Mouse (Mus musculus) heart, embryonic 16.5 days (tissue): ENCODE measurements around the gene Sipa1l1. TPM values are rescaled to one million over a fixed set of nuclear protein-coding genes. Genes with fewer than 3 reads are reported as not detected.
A peak's percentile ranks its signal among the peaks of the same experiment; 100 is the strongest.

Source experiments
- ATAC-seq: fragments of 200-750 bp; cut with Nextera tagmentation; replicated peaks from 2 replicates; pipeline ENCODE4 v1.8.0; 2017; ENCODE audit warnings: moderate number of reproducible peaks; ENCODE audit not compliant: insufficient read depth, low FRiP score; ENCODE audit errors: extremely low read depth
- H3K27ac ChIP-seq: fragments of 300-500 bp; sonication (generic); 2 replicates; pipeline ENCODE4 v1.5.1; 2014; ENCODE audit warnings: mild to moderate bottlenecking, low read length, control low read depth, moderate library complexity
- H3K27me3 ChIP-seq: fragments of 300-500 bp; sonication (generic); 2 replicates; pipeline ENCODE4 v1.6.1; 2014; ENCODE audit warnings: low read length, mixed read lengths; ENCODE audit not compliant: control insufficient read depth, insufficient read depth
- H3K36me3 ChIP-seq: fragments of 300-500 bp; sonication (generic); 2 replicates; pipeline ENCODE4 v1.6.1; 2014; ENCODE audit not compliant: control insufficient read depth, insufficient read depth
- H3K4me1 ChIP-seq: fragments of 300-500 bp; sonication (generic); 2 replicates; pipeline ENCODE4 v1.6.1; 2014; ENCODE audit warnings: low read length, mixed read lengths; ENCODE audit not compliant: control insufficient read depth, insufficient read depth
- H3K4me2 ChIP-seq: fragments of 300-500 bp; sonication (generic); 2 replicates; pipeline ENCODE4 v1.6.1; 2014; ENCODE audit warnings: low read depth, mild to moderate bottlenecking, control low read depth, low read length
- H3K4me3 ChIP-seq: fragments of 300-500 bp; sonication (generic); 2 replicates; pipeline ENCODE4 v1.5.1; 2014; ENCODE audit warnings: mild to moderate bottlenecking, control low read depth, low read length
- H3K9ac ChIP-seq: fragments of 300-500 bp; sonication (generic); 2 replicates; pipeline ENCODE4 v1.6.1; 2014; ENCODE audit warnings: low read length, control low read depth
- H3K9me3 ChIP-seq: fragments of 300-500 bp; sonication (generic); replicated peaks from 2 replicates; pipeline ENCODE4 v1.6.1; 2016; ENCODE audit warnings: low read length; ENCODE audit not compliant: control insufficient read depth
- WGBS: fragments of 180-500 bp; shearing (Covaris S2); extraction: QIAGEN DNeasy Blood & Tissue Kit; methylation state at CpG from one replicate; pipeline ENCODE4 v1.1.7; 2014; 5-methylcytosine and 5-hydroxymethylcytosine counted together
- polyA plus RNA-seq: library from polyadenylated mRNA; unstranded; fragments of >200 nt; fragmentation: Nextera tagmentation; extraction: Ambion mirVana; gene quantifications from 2 replicates; pipeline ENCODE4 v1.2.1, GENCODE M21; 2015

Sipa1l1 gene
- polyA plus RNA-seq, 1 experiment from 2014 or later, result 19.8 TPM

- Histone ChIP-seq H3K9ac (no peak overlapping the region), H3K4me2 (no peak overlapping the region), H3K4me3 (no peak overlapping the region), H3K27ac (0 out of 2 replicates have a peak overlapping the region, but pooled peaks have one; percentile 5), H3K9me3 (no peaks in the 10 kb centered on the region), H3K36me3 (no peaks in the 10 kb centered on the region), H3K27me3 (no peaks in the 10 kb centered on the region), H3K4me1 (peaks cover 17% of the 10 kb centered on the region)
- no peak for ATAC-seq
- 90% methylated on average over 2 of the region's 2 CpGs for WGBS
Measured at GRCm38 (mm10) chr12:82285018-82285417, 115.9 kb downstream of the Sipa1l1 start.

- ATAC-seq, result no peak
- peak overlapping the region; percentile 36 for H3K27ac ChIP-seq
- H3K4me2 ChIP-seq, result peak overlapping the region; percentile 14; the same call in 1 of the 2 replicates
- WGBS, result 27% methylated on average over 6 of the region's 6 CpGs
- no peaks in the 10 kb centered on the region for H3K27me3 ChIP-seq
- H3K9me3 ChIP-seq, result no peaks in the 10 kb centered on the region
- no peak overlapping the region for H3K4me3 ChIP-seq
- peaks cover 17% of the 10 kb centered on the region for H3K4me1 ChIP-seq
- H3K9ac ChIP-seq, result no peak overlapping the region
- no peaks in the 10 kb centered on the region for H3K36me3 ChIP-seq
Measured at GRCm38 (mm10) chr12:82286068-82286467, 116.9 kb downstream of the Sipa1l1 start.

GRCm38 (mm10) chr12:82286804-82287203, 117.7 kb downstream of the Sipa1l1 start:
- peak; percentile 56 for ATAC-seq
- WGBS, result 44% methylated on average over 5 of the region's 5 CpGs
- H3K36me3 ChIP-seq, result no peaks in the 10 kb centered on the region
- H3K4me2 ChIP-seq, result no peak overlapping the region
- H3K4me3 ChIP-seq, result no peak overlapping the region
- H3K4me1 ChIP-seq, result peaks cover 17% of the 10 kb centered on the region
- H3K9ac ChIP-seq, result no peak overlapping the region
- H3K9me3 ChIP-seq, result no peaks in the 10 kb centered on the region
- H3K27ac ChIP-seq, result no peak overlapping the region
- no peaks in the 10 kb centered on the region for H3K27me3 ChIP-seq

- ATAC-seq, result no peak
- Histone ChIP-seq H3K4me2 (no peak overlapping the region), H3K27me3 (no peaks in the 10 kb centered on the region), H3K9ac (no peak overlapping the region), H3K9me3 (no peaks in the 10 kb centered on the region; the same call in 1 of the 2 replicates), H3K36me3 (peaks cover 4% of the 10 kb centered on the region; the same call in 1 of the 2 replicates), H3K4me1 (peaks cover 8% of the 10 kb centered on the region; the same call in 1 of the 2 replicates), H3K27ac (no peak overlapping the region), H3K4me3 (no peak overlapping the region)
- WGBS, result 78% methylated on average over 7 of the region's 7 CpGs
Measured at GRCm38 (mm10) chr12:82293545-82294247, 124.6 kb downstream of the Sipa1l1 start.

GRCm38 (mm10) chr12:82294906-82295887, 126.1 kb downstream of the Sipa1l1 start:
- peaks cover 5% of the 10 kb centered on the region; the same call in 1 of the 2 replicates for H3K4me1 ChIP-seq
- WGBS, result 78% methylated on average over 10 of the region's 10 CpGs
- ATAC-seq, result no peak

GRCm38 (mm10) chr12:82296276-82296675, 127.2 kb downstream of the Sipa1l1 start:
- Histone ChIP-seq H3K9me3 (no peaks in the 10 kb centered on the region; the same call in 1 of the 2 replicates), H3K27me3 (no peaks in the 10 kb centered on the region), H3K9ac (no peak overlapping the region), H3K4me3 (no peak overlapping the region), H3K36me3 (peaks cover 4% of the 10 kb centered on the region; the same call in 1 of the 2 replicates), H3K27ac (no peak overlapping the region), H3K4me2 (no peak overlapping the region), H3K4me1 (peaks cover 5% of the 10 kb centered on the region; the same call in 1 of the 2 replicates)
- no peak for ATAC-seq
- 75% methylated on average over 2 of the region's 2 CpGs for WGBS

More at GRCm38 (mm10) chr12:82294906-82295887, 126.1 kb downstream of the Sipa1l1 start:
- Histone ChIP-seq H3K36me3 (peaks cover 4% of the 10 kb centered on the region; the same call in 1 of the 2 replicates), H3K4me3 (no peak overlapping the region), H3K4me2 (no peak overlapping the region), H3K9me3 (no peaks in the 10 kb centered on the region; the same call in 1 of the 2 replicates), H3K27me3 (no peaks in the 10 kb centered on the region), H3K9ac (no peak overlapping the region), H3K27ac (no peak overlapping the region)

GRCm38 (mm10) chr12:82297196-82297595, 128.1 kb downstream of the Sipa1l1 start:
- no peak overlapping the region for H3K9ac ChIP-seq
- H3K36me3 ChIP-seq, result peaks cover 4% of the 10 kb centered on the region; the same call in 1 of the 2 replicates
- no peaks in the 10 kb centered on the region; the same call in 1 of the 2 replicates for H3K9me3 ChIP-seq
- peaks cover 5% of the 10 kb centered on the region; the same call in 1 of the 2 replicates for H3K4me1 ChIP-seq
- no peak overlapping the region for H3K4me3 ChIP-seq
- WGBS, result 87% methylated on average over 6 of the region's 6 CpGs
- no peaks in the 10 kb centered on the region for H3K27me3 ChIP-seq
- no peak for ATAC-seq
- H3K27ac ChIP-seq, result no peak overlapping the region
- H3K4me2 ChIP-seq, result no peak overlapping the region

GRCm38 (mm10) chr12:82298662-82299460, 129.7 kb downstream of the Sipa1l1 start:
- no peak overlapping the region for H3K4me3 ChIP-seq
- peaks cover 4% of the 10 kb centered on the region; the same call in 1 of the 2 replicates for H3K4me1 ChIP-seq
- no peaks in the 10 kb centered on the region for H3K27me3 ChIP-seq
- 86% methylated on average over 9 of the region's 9 CpGs for WGBS
- no peaks in the 10 kb centered on the region for H3K9me3 ChIP-seq
- H3K9ac ChIP-seq, result no peak overlapping the region
- H3K27ac ChIP-seq, result no peak overlapping the region
- H3K36me3 ChIP-seq, result no peaks in the 10 kb centered on the region
- no peak overlapping the region for H3K4me2 ChIP-seq
- ATAC-seq, result no peak
